Mouse (Mus musculus) hindbrain, embryonic 15.5 days (tissue): ENCODE data around the gene E330017A01Rik. TPM values are rescaled to one million over a fixed set of nuclear protein-coding genes. Genes with fewer than 3 reads are reported as not detected.

Experiments
- ATAC-seq: fragments of 200-750 bp; cut with Nextera tagmentation; 2 replicates; pipeline ENCODE4 v1.8.0; 2017; ENCODE audit warnings: low read depth, moderate number of reproducible peaks, moderate TSS enrichment; ENCODE audit not compliant: low FRiP score
- H3K27ac ChIP-seq: fragments of 300-500 bp; sonication (generic); replicated peaks from 2 replicates; pipeline ENCODE4 v1.5.1; 2015; ENCODE audit warnings: mild to moderate bottlenecking, inconsistent platforms
- H3K27me3 ChIP-seq: fragments of 300-500 bp; sonication (generic); 2 replicates; pipeline ENCODE4 v1.6.1; 2015; ENCODE audit warnings: control low read depth, inconsistent platforms
- H3K36me3 ChIP-seq: fragments of 300-500 bp; sonication (generic); 2 replicates; pipeline ENCODE4 v1.6.1; 2015; ENCODE audit warnings: control low read depth, inconsistent platforms
- H3K4me1 ChIP-seq: fragments of 300-500 bp; sonication (generic); replicated peaks from 2 replicates; pipeline ENCODE4 v1.6.1; 2015; ENCODE audit warnings: control low read depth, inconsistent platforms
- H3K4me2 ChIP-seq: fragments of 300-500 bp; sonication (generic); 2 replicates; pipeline ENCODE4 v1.6.1; 2015; ENCODE audit warnings: moderate library complexity, mild to moderate bottlenecking, inconsistent platforms
- H3K4me3 ChIP-seq: fragments of 300-500 bp; sonication (generic); 2 replicates; pipeline ENCODE4 v1.5.1; 2015; ENCODE audit warnings: mild to moderate bottlenecking, inconsistent platforms
- H3K9ac ChIP-seq: fragments of 300-500 bp; sonication (generic); 2 replicates; pipeline ENCODE4 v1.6.1; 2015; ENCODE audit warnings: inconsistent platforms
- H3K9me3 ChIP-seq: fragments of 300-500 bp; sonication (generic); 2 replicates; pipeline ENCODE4 v1.6.1; 2016; ENCODE audit warnings: control low read depth, inconsistent platforms
- WGBS: fragments of 180-500 bp; shearing (Covaris S2); methylation state at CpG from one replicate; pipeline ENCODE4 v1.1.7; 2015; 5-methylcytosine and 5-hydroxymethylcytosine counted together
- polyA plus RNA-seq: library from polyadenylated mRNA; unstranded; fragments of >200 nt; fragmentation: Nextera tagmentation; extraction: Ambion mirVana; gene quantifications from 2 replicates; pipeline ENCODE4 v1.2.1, GENCODE M21; 2015

The E330017A01Rik gene
- polyA plus RNA-seq = 0.13 TPM in 1 of 2 replicates, not detected in the other

DNA sequence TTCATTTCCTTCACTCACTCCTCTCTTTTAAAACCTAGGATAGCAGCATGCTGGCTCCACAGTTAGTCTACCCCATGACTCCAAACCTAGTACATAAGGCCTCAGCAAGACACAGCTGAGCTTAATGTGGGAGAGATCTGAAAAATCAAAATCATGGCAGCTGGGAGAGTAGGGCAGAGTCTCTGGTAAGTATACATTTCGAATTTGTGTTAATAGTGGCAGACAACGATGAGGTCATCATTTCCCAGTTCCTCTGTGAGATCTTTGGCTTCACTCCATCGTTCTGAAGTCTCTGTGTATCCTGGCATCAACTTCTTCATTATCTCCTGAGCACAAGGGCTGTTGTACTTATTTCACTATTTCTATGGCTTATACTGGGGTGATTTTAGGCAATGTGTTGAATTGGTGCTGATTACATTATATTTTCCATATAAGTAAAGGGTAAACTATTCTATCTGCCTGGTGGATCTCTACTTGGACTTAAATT is at the start of gene E330017A01Rik:
E330017A01Rik (minus strand) TSS at position 51 of the 487 bp plus-strand sequence.
- no peak within 1 kb of the TSS for H3K4me2 ChIP-seq
- H3K4me3 ChIP-seq = no peak within 1 kb of the TSS
- H3K4me1 ChIP-seq = no peaks in the 10 kb centered on the region
- H3K9ac ChIP-seq = no peak within 1 kb of the TSS
- H3K27ac ChIP-seq = no peak within 1 kb of the TSS
- H3K27me3 ChIP-seq = no peaks in the 10 kb centered on the region
- no peaks in the 10 kb centered on the region for H3K36me3 ChIP-seq
- no peak for ATAC-seq
- 91% methylated on average over 3 of the region's 3 CpGs for WGBS
- H3K9me3 ChIP-seq = no peaks in the 10 kb centered on the region

DNA sequence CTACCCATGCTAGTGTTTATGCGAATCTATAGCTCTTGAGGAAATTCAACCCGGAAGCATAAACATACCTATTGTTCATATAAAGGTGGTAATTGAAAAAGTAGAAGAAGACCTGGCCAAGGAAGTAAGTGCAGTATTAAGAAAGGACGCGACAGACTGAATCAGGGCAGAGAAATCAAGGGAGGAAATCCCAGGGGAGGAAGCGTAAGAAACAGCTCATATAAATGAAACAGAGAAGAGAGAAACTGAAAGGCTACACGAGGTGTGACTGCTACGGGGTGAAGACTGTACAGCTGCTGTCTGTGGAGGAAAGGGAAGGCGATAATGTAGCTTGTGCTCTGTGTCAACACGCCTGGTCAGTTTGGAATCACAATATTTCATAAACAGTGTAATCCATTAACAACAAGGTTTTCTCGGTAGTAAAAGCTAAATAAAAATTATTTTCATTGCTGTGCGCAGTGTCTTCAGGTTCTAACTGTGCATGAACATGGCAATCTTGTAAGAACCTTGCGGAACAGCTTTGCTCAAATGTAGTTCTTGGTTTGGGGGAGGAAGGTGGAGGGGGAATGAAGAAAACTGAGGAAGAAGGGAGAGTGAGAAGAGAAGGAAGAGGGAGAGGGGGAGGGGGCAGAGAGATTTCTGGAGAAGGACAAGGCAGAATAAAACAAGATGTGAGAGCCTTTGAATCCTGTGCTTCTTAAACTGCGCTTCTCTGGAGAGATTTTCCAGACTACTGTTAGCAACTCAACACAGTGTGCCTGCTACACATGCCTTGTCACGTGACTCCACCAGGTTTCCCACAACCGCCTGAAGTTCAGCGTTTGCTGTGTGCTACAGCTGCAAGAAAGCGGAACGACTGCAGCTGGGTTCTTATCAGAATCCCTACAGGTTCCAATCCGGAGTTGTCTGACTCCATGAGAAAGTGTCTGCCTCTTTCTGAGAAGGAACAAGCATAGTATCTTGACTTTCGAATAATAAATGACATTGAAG is 47.3 kb upstream of the E330017A01Rik start:
- ATAC-seq = no peak
- Histone ChIP-seq H3K9me3 (no peaks in the 10 kb centered on the region), H3K4me1 (no peaks in the 10 kb centered on the region), H3K27ac (no peak overlapping the region), H3K4me2 (no peak overlapping the region), H3K27me3 (no peaks in the 10 kb centered on the region), H3K9ac (no peak overlapping the region), H3K36me3 (peaks cover under 1% of the 10 kb centered on the region; the same call in 1 of the 2 replicates), H3K4me3 (no peak overlapping the region)
- 85% methylated on average over 20 of the region's 20 CpGs for WGBS

DNA sequence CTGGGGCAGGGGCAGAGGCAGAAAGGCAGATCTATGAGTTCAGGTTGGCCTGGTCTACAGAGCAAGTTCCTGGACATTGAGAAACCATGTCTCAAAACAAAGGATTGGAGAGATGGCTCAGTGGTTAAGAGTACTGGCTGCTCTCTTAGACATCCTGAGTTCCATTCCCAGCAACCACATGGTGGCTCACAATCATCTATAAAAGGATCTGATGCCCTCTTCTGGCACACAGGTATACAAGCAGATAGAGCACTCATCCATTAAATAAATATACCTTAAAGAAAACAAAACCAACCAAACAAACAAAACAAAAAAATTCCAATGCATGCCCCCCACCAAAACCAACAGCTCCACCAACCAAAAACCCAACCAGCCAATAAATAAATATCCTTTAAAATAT is 46.0 kb upstream of the E330017A01Rik start:
- H3K36me3 ChIP-seq = peaks cover 5% of the 10 kb centered on the region; the same call in 1 of the 2 replicates
- H3K27ac ChIP-seq = no peak overlapping the region
- no peak overlapping the region for H3K4me2 ChIP-seq
- no peaks in the 10 kb centered on the region for H3K4me1 ChIP-seq
- no peak overlapping the region for H3K4me3 ChIP-seq
- no peak for ATAC-seq
- no peak overlapping the region for H3K9ac ChIP-seq
- H3K9me3 ChIP-seq = no peaks in the 10 kb centered on the region
- no peaks in the 10 kb centered on the region for H3K27me3 ChIP-seq

DNA sequence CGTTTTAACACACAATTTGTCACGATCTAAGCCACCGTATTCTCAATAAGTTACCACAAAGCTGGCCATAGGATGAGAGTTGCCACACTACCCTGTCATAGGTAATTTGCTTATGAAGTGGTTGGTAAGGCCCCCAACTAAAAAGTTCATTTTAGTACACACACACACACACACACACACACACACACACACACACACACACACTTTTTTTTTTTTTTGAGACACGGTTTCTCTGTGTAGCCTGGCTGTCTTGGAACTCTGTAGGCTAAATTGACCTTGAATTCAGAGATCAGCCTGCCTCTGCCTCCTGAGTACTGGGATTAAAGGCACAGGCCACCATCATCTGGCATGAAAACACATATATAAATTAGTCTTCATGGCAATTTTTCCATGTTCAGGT is 45.4 kb upstream of the E330017A01Rik start:
- Histone ChIP-seq H3K36me3 (peaks cover 5% of the 10 kb centered on the region; the same call in 1 of the 2 replicates), H3K4me2 (no peak overlapping the region), H3K9ac (no peak overlapping the region), H3K27me3 (no peaks in the 10 kb centered on the region), H3K27ac (no peak overlapping the region), H3K4me1 (no peaks in the 10 kb centered on the region), H3K4me3 (no peak overlapping the region), H3K9me3 (no peaks in the 10 kb centered on the region)
- no peak for ATAC-seq
- 92% methylated on average over 4 of the region's 4 CpGs for WGBS

DNA sequence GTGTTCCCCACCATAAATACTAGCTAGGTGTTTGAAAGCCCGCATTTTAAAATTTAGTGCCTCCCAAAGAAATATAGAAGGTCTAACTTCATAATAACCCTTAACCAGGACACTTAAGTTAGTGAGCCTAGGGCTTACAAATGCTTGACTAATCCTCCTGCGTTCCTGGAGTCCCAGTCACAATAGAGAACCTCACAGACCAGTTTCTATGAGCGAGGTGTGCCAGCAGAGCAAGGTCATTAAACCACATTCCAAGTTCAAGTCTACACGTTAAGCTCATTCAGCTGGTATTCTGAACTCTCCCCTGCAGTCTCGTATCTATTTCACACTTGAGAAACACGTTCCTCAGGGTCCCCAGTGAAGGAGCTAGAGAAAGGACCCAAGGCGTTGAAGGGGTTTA is 44.3 kb upstream of the E330017A01Rik start:
- no peak for ATAC-seq
- no peaks in the 10 kb centered on the region for H3K9me3 ChIP-seq
- peaks cover 8% of the 10 kb centered on the region; the same call in 1 of the 2 replicates for H3K36me3 ChIP-seq
- H3K4me1 ChIP-seq = no peaks in the 10 kb centered on the region
- 87% methylated on average over 7 of the region's 7 CpGs for WGBS
- H3K9ac ChIP-seq = no peak overlapping the region
- no peak overlapping the region for H3K4me3 ChIP-seq
- H3K27ac ChIP-seq = no peak overlapping the region
- no peak overlapping the region for H3K4me2 ChIP-seq
- H3K27me3 ChIP-seq = no peaks in the 10 kb centered on the region

DNA sequence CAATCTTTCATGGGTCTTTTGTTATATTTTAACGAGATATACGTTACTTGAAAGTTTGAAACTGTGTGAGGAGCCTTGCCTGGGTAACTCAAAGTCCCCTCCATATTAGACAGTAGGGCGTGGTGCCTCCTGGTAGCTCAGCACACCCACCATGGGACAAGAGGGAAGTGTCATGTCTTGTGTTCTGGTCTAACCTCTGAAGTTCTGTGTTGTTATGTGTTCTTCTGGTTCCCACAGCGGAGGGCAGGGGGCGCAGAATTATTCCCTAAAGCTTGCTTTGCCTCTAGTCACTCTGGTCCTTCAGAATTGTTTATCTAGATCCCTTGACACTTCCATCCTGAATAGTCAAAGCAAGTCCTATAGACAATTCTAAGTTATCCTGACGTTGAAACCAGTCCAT is 43.5 kb upstream of the E330017A01Rik start:
- no peak overlapping the region for H3K4me2 ChIP-seq
- H3K27ac ChIP-seq = no peak overlapping the region
- H3K9me3 ChIP-seq = no peaks in the 10 kb centered on the region
- H3K4me3 ChIP-seq = no peak overlapping the region
- WGBS = 88% methylated on average over 6 of the region's 6 CpGs
- no peaks in the 10 kb centered on the region for H3K4me1 ChIP-seq
- no peak for ATAC-seq
- H3K27me3 ChIP-seq = no peaks in the 10 kb centered on the region
- peaks cover 10% of the 10 kb centered on the region; the same call in 1 of the 2 replicates for H3K36me3 ChIP-seq
- no peak overlapping the region for H3K9ac ChIP-seq

DNA sequence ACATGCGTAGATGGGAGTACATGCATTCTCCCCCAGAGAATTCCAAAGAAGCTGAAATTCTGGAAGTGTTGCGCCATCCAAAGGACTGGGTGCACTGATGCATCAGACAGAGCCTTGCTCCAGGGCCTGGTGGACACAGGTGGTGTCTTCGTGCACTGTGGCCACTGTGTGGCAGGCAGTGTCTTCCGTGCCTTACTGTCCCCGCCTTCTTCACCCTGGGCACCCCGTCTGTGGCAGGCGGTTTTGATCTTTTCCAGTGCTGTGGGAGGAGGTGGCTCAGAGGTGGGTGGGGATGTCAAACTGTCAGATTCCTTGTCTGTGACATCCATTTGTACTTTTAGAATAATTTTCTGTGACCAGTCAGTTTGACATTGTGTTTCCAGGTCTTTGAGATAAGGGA is 40.1 kb upstream of the E330017A01Rik start:
- H3K27me3 ChIP-seq = no peaks in the 10 kb centered on the region
- no peak overlapping the region for H3K27ac ChIP-seq
- H3K36me3 ChIP-seq = peaks cover 35% of the 10 kb centered on the region
- WGBS = 78% methylated on average over 7 of the region's 7 CpGs
- H3K9ac ChIP-seq = no peak overlapping the region
- H3K9me3 ChIP-seq = no peaks in the 10 kb centered on the region
- no peak for ATAC-seq
- no peak overlapping the region for H3K4me2 ChIP-seq
- no peak overlapping the region for H3K4me3 ChIP-seq
- no peaks in the 10 kb centered on the region for H3K4me1 ChIP-seq

DNA sequence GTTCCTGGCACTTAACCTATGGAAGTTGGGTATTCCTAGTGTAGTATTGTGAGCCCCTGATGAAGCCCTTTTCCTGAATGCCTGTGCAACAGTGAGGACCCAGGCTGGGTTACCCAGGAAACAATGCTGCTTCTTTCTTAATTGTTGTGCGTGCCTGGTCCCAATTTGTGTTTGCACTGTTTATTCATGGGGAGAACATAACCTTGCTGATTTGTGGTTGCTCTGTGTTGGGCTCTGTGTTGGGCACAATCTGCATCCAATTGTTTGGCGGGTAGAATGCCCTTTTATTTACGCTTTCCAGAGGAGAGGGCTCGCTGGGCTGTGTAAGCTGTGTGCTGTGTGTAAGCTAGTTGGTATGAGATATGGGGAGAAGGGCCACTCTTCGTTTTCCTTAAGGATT is 39.0 kb upstream of the E330017A01Rik start:
- Histone ChIP-seq H3K9ac (no peak overlapping the region), H3K36me3 (peaks cover 37% of the 10 kb centered on the region)

DNA sequence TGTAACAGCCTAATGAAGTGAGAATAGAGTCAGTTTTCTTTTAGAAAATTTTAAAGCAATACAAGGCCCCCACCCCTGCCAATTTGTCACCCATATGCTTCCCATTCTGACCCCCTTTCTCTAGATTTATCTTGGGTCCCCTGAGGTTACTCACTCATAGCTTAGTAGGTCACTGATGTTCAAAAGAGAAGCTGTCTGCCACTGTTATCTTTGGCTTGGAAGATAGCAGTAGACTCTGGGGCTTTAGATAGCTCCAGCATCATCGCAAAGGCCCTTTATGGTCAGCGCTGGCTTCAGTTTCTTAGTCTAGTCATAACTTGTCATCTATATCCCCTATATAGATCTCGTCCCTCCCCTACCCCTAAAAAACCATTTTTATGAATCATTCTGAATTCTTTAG is 38.1 kb upstream of the E330017A01Rik start:
- Histone ChIP-seq H3K4me2 (no peak overlapping the region), H3K27me3 (no peaks in the 10 kb centered on the region), H3K27ac (no peak overlapping the region), H3K4me3 (no peak overlapping the region), H3K4me1 (peaks cover 1% of the 10 kb centered on the region), H3K9me3 (no peaks in the 10 kb centered on the region), H3K36me3 (peaks cover 37% of the 10 kb centered on the region), H3K9ac (no peak overlapping the region)
- no peak for ATAC-seq
- WGBS = 95% methylated on average over 3 of the region's 3 CpGs

More for the DNA sequence above, 39.0 kb upstream of the E330017A01Rik start:
- Histone ChIP-seq H3K27me3 (no peaks in the 10 kb centered on the region), H3K4me3 (no peak overlapping the region), H3K4me2 (no peak overlapping the region), H3K27ac (no peak overlapping the region), H3K9me3 (no peaks in the 10 kb centered on the region), H3K4me1 (no peaks in the 10 kb centered on the region)
- no peak for ATAC-seq
- WGBS = 80% methylated on average over 5 of the region's 5 CpGs

DNA sequence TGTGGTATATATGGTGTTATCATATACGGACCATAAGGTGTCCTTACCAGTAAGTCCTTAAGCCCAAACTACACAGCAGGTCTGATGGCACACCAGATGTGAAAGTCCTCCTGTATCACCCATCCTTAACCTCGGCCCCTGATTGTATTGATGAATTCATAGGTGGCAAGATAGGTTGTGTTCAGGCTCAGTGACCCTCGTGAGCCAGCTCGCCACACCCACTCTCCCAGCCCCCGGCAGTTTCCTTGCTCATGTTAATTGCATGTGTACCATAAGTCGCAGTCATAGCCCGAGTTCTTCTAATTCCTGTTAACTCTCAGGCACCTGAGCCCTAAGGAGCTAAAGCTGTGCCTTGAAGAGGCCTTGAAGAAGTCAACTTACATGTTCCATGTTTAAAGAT is 37.6 kb upstream of the E330017A01Rik start:
- Histone ChIP-seq H3K27ac (no peak overlapping the region), H3K9ac (no peak overlapping the region), H3K9me3 (no peaks in the 10 kb centered on the region), H3K36me3 (peaks cover 37% of the 10 kb centered on the region), H3K4me2 (no peak overlapping the region), H3K4me3 (no peak overlapping the region), H3K4me1 (peaks cover 6% of the 10 kb centered on the region), H3K27me3 (no peaks in the 10 kb centered on the region)
- no peak for ATAC-seq
- 91% methylated on average over 7 of the region's 7 CpGs for WGBS

DNA sequence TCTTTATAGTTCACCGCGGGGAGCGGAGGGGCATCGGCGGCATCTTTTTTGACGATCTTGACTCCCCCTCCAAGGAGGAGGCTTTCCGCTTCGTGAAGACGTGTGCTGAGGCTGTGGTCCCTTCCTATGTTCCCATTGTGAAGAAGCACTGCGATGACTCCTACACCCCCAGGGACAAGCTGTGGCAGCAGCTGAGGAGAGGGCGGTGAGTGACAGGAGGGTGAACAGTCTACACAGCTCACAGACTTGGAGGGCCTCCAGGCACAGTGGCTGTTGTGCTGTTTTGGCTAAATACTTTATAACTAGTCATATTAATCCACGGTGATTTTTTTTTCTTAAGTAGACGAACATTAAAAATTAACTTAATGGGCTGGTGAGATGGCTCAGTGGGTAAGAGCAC is 36.7 kb upstream of the E330017A01Rik start:
- no peak overlapping the region for H3K9ac ChIP-seq
- no peaks in the 10 kb centered on the region for H3K27me3 ChIP-seq
- H3K4me2 ChIP-seq = no peak overlapping the region
- 93% methylated on average over 13 of the region's 13 CpGs for WGBS
- no peak overlapping the region for H3K4me3 ChIP-seq
- no peak for ATAC-seq
- H3K36me3 ChIP-seq = peaks cover 32% of the 10 kb centered on the region
- no peaks in the 10 kb centered on the region for H3K9me3 ChIP-seq
- H3K27ac ChIP-seq = no peak overlapping the region
- peaks cover 11% of the 10 kb centered on the region for H3K4me1 ChIP-seq

DNA sequence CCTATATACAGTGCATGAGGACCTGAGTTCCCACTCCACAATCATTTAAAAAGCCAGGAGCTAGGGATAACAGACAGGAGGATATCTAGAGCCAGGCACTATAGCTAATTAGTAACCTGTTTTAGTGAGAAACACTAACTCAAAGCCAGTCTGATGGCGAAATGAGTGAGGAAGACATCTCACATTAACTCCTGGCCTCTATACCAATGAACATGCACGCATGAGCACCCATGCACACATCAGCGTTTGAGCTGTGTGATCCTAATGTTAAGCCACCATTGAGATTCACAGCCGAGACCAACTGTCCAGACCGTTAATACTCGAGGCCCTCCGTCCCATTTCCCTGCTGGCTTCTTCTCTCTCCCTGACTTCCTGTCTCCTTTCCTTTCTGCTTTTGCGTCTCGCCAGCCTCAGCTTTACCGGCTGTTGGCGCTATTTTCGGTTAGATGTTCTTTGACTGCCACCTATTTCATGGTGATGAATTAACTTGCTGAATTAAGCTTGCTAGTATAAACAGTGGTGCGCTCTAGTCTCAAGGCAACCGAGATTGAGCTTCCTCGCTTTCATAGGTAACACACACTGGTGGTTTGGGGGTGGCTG is 35.4 kb upstream of the E330017A01Rik start:
- 94% methylated on average over 15 of the region's 15 CpGs for WGBS
- H3K4me2 ChIP-seq = no peak overlapping the region
- peaks cover 14% of the 10 kb centered on the region for H3K4me1 ChIP-seq
- peaks cover 32% of the 10 kb centered on the region for H3K36me3 ChIP-seq
- no peak for ATAC-seq
- no peaks in the 10 kb centered on the region for H3K27me3 ChIP-seq
- no peak overlapping the region for H3K27ac ChIP-seq
- no peak overlapping the region for H3K4me3 ChIP-seq
- H3K9me3 ChIP-seq = no peaks in the 10 kb centered on the region
- H3K9ac ChIP-seq = no peak overlapping the region
